Mouse (Mus musculus) urinary bladder, postnatal 0 days (tissue): Measurements from ENCODE around the gene Nt5e. TPM values are rescaled to one million over a fixed set of nuclear protein-coding genes. Genes with fewer than 3 reads are reported as not detected.

Experiments
- polyA plus RNA-seq: library from polyadenylated mRNA; unstranded; fragments of >200 nt; fragmentation: Nextera tagmentation; extraction: Ambion mirVana; gene quantifications from 2 replicates; pipeline ENCODE4 v1.2.1, GENCODE M21; 2015

Gene Nt5e
- 26.0 and 33.8 TPM in 2 replicates for polyA plus RNA-seq

DNA sequence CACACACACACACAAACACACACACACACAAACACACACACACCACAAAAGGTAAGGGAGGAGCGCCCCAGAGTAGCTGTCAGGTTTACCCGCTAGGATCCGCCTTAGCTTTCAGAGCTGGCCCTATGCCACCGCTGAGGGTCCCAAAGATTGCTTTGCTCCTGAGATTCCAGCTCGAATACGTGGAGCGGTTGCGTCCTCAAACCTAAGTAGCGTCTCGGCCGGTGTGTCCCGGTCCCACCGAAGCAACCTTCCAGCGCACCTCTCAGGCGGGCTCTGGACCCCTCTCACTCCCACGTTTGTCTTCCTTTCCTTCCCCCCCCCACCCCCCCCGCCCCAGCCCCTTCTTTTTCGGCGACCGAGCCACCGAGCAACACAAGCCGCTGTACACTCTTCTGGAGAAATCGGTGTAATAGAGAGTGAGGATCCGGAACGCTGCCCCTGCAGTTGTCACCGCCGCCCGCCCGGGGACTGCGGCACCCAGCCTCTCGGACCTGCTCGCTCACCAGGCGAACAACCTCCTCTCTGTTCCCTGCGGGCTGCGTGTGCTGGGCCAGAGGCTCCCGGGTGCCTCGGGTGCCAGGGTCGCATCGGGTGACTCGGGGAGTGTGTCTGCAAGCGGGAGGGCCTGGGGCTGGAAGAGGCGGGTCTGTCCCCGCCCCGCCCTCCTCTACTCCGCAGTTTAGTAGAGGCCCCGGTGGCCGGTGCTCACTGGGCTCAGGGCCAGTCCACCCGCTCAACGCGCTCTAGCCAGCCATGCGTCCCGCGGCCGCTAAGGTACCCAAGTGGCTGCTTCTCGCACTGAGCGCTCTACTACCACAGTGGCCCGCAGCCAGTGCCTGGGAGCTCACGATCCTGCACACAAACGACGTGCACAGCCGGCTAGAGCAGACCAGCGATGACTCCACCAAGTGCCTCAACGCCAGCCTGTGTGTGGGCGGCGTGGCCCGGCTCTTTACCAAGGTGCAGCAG, at the start of gene Nt5e:
Gene Nt5e, plus strand, starts transcription at position 268 of the 972 bp plus-strand sequence.

Other genes with a start within 250 kb of the Nt5e start
- gene Snx14, start 111.8 kb downstream of the Nt5e start, polyA plus RNA-seq, result 17.9 and 19.6 TPM in 2 replicates
- 0.16 and 0.34 TPM in 2 replicates for gene Gm20537, start 129.4 kb downstream of the Nt5e start, polyA plus RNA-seq
- gene Syncrip, start 155.4 kb downstream of the Nt5e start, polyA plus RNA-seq, result 52.4 and 70.8 TPM in 2 replicates
- 6.1 and 8.3 TPM in 2 replicates for gene Zfp949, start 220.8 kb downstream of the Nt5e start, polyA plus RNA-seq